Mouse (Mus musculus) limb, embryonic 14.5 days (tissue): ENCODE data around the gene R3hdm4. TPM values are rescaled to one million over a fixed set of nuclear protein-coding genes. Genes with fewer than 3 reads are reported as not detected.

ENCODE experiments used
- ATAC-seq: fragments of 200-750 bp; cut with Nextera tagmentation; 2 replicates; pipeline ENCODE4 v1.8.0; 2017; ENCODE audit warnings: low read depth, moderate number of reproducible peaks, moderate TSS enrichment; ENCODE audit not compliant: low FRiP score
- DNase-seq: peaks from one replicate; pipeline ENCODE4 v3.0.0-alpha.2; 2015; ENCODE audit warnings: low spot score
- H3K27ac ChIP-seq: fragments of 300-500 bp; sonication (generic); replicated peaks from 2 replicates; pipeline ENCODE4 v1.5.1; 2014; ENCODE audit warnings: low read depth, mild to moderate bottlenecking, low read length, moderate library complexity, mixed read lengths
- H3K27me3 ChIP-seq: fragments of 300-500 bp; sonication (generic); 2 replicates; pipeline ENCODE4 v1.6.1; 2014; ENCODE audit warnings: low read length, mixed read lengths; ENCODE audit not compliant: control insufficient read depth, insufficient read depth
- H3K36me3 ChIP-seq: fragments of 300-500 bp; sonication (generic); 2 replicates; pipeline ENCODE4 v1.6.1; 2014; ENCODE audit warnings: mild to moderate bottlenecking, low read length, moderate library complexity, mixed read lengths; ENCODE audit not compliant: control insufficient read depth, insufficient read depth
- H3K4me1 ChIP-seq: fragments of 300-500 bp; sonication (generic); 2 replicates; pipeline ENCODE4 v1.6.1; 2014; ENCODE audit warnings: antibody characterized with exemption, low read length, mixed read lengths; ENCODE audit not compliant: control insufficient read depth, insufficient read depth
- H3K4me2 ChIP-seq: fragments of 300-500 bp; sonication (generic); replicated peaks from 2 replicates; pipeline ENCODE4 v1.6.1; 2014; ENCODE audit warnings: low read depth, mild to moderate bottlenecking, low read length, moderate library complexity; ENCODE audit not compliant: severe bottlenecking
- H3K4me3 ChIP-seq: fragments of 300-500 bp; sonication (generic); replicated peaks from 2 replicates; pipeline ENCODE4 v1.5.1; 2014; ENCODE audit warnings: low read length
- H3K9ac ChIP-seq: fragments of 300-500 bp; sonication (generic); 2 replicates; pipeline ENCODE4 v1.6.1; 2014; ENCODE audit warnings: mild to moderate bottlenecking, low read depth, low read length, moderate library complexity; ENCODE audit not compliant: severe bottlenecking
- H3K9me3 ChIP-seq: fragments of 300-500 bp; sonication (generic); 2 replicates; pipeline ENCODE4 v1.6.1; 2016; ENCODE audit warnings: low read length; ENCODE audit not compliant: control insufficient read depth
- POLR2A ChIP-seq: fragments of 200-500 bp; IDR thresholded peaks from 2 replicates; pipeline ENCODE4 v1.8.0; 2012; ENCODE audit warnings: inconsistent platforms, mild to moderate bottlenecking, moderate library complexity, borderline replicate concordance; ENCODE audit not compliant: insufficient read depth, insufficient read length; ENCODE audit errors: extremely low read depth
- WGBS: fragments of 180-500 bp; shearing (Covaris S2); extraction: QIAGEN DNeasy Blood & Tissue Kit; methylation state at CpG from one replicate; pipeline ENCODE4 v1.1.7; 2014; 5-methylcytosine and 5-hydroxymethylcytosine counted together
- polyA plus RNA-seq, 2 experiments: library from polyadenylated mRNA; depleted of rRNA in 1 of 2; stranded (reverse) in 1 of 2; unstranded in 1 of 2; fragments of >200 nt; fragmentation: Nextera tagmentation in 1 of 2; extraction: Ambion mirVana in 1 of 2; gene quantifications; 2 replicates each; pipeline versions ENCODE4 v1.2.1 to v1.2.3; 2012 to 2014

Gene R3hdm4
- polyA plus RNA-seq, 2 experiments: 141 to 158 TPM

- Histone ChIP-seq H3K9me3 (no peaks in the 10 kb centered on the region), H3K4me1 (peaks cover 26% of the 10 kb centered on the region), H3K4me3 (peak overlapping the region; percentile 24), H3K4me2 (peak overlapping the region; percentile 40), H3K27ac (no peak overlapping the region), H3K27me3 (peaks cover 61% of the 10 kb centered on the region), H3K9ac (peak overlapping the region; percentile 28; the same call in 1 of the 2 replicates), H3K36me3 (no peaks in the 10 kb centered on the region)
- 2% methylated on average over 30 of the region's 34 CpGs for WGBS
- DNase-seq (no peak), ATAC-seq (no peak)
- no peak for TF ChIP-seq POLR2A
Measured at GRCm38 (mm10) chr10:79921572-79921971, 564 bp upstream of the R3hdm4 start.

GRCm38 (mm10) chr10:79920056-79920890, 735 bp downstream of the R3hdm4 start:
- peaks cover 61% of the 10 kb centered on the region for H3K27me3 ChIP-seq
- no peaks in the 10 kb centered on the region for H3K36me3 ChIP-seq
- no peaks in the 10 kb centered on the region for H3K9me3 ChIP-seq
- H3K4me1 ChIP-seq: peaks cover 19% of the 10 kb centered on the region
- no peak for TF ChIP-seq POLR2A
- no peak for DNase-seq
- no peak overlapping the region for H3K27ac ChIP-seq
- H3K4me2 ChIP-seq: peak overlapping the region; percentile 40; the same call in 1 of the 2 replicates
- H3K4me3 ChIP-seq: peak overlapping the region; percentile 24
- no peak overlapping the region for H3K9ac ChIP-seq
- 22% methylated on average over 26 of the region's 26 CpGs for WGBS
- ATAC-seq: no peak

GRCm38 (mm10) chr10:79919251-79919849, 1.7 kb downstream of the R3hdm4 start:
- H3K4me1 ChIP-seq: peaks cover 19% of the 10 kb centered on the region
- no peak overlapping the region for H3K9ac ChIP-seq
- DNase-seq (no peak), ATAC-seq (no peak)
- no peaks in the 10 kb centered on the region for H3K36me3 ChIP-seq
- H3K27ac ChIP-seq: no peak overlapping the region
- no peak for TF ChIP-seq POLR2A
- peaks cover 61% of the 10 kb centered on the region for H3K27me3 ChIP-seq
- H3K4me3 ChIP-seq: 0 out of 2 replicates have a peak overlapping the region, but pooled peaks have one; percentile 7
- H3K9me3 ChIP-seq: no peaks in the 10 kb centered on the region
- H3K4me2 ChIP-seq: no peak overlapping the region; the same call in 1 of the 2 replicates
- 5% methylated on average over 19 of the region's 21 CpGs for WGBS

- WGBS: 6% methylated on average over 33 of the region's 35 CpGs
- Histone ChIP-seq H3K27me3 (peaks cover 61% of the 10 kb centered on the region), H3K4me3 (peak overlapping the region; percentile 14), H3K4me2 (peak overlapping the region; percentile 18; the same call in 1 of the 2 replicates), H3K9me3 (no peaks in the 10 kb centered on the region), H3K27ac (no peak overlapping the region), H3K4me1 (peaks cover 19% of the 10 kb centered on the region), H3K36me3 (0 out of 2 replicates have a peak, but pooled peaks cover 3% of the 10 kb centered on the region), H3K9ac (peak overlapping the region; percentile 34)
- no peak for TF ChIP-seq POLR2A
- DNase-seq (no peak), ATAC-seq (no peak)
Measured at GRCm38 (mm10) chr10:79918231-79919078, 2.6 kb downstream of the R3hdm4 start.
